Mouse (Mus musculus) neutrophil, adult 5-6 weeks (primary cell): ENCODE results near the gene Napsa. TPM values are rescaled to one million over a fixed set of nuclear protein-coding genes. Genes with fewer than 3 reads are reported as not detected.

ENCODE experiments used
- total RNA-seq: library from RNA; stranded (forward); fragments of 200-1000 nt; gene quantifications from 2 replicates; pipeline ENCODE4 v1.2.3, GENCODE M21; 2017

Napsa gene
- total RNA-seq, 1 experiment from 2014 or later = 117 TPM

Other genes with a start within 250 kb of the Napsa start
- not detected in 2 replicates for gene Syt3, start 188.3 kb upstream of the Napsa start, total RNA-seq
- not detected in 2 replicates for gene 1700008O03Rik, start 186.6 kb upstream of the Napsa start, total RNA-seq
- gene Lrrc4b, start 143.4 kb upstream of the Napsa start, total RNA-seq = not detected in 2 replicates
- gene Aspdh, start 107.0 kb upstream of the Napsa start, total RNA-seq = not detected in 2 replicates
- 19.9 and 24.7 TPM in 2 replicates for gene Josd2, start 104.4 kb upstream of the Napsa start, total RNA-seq
- 29.0 and 37.8 TPM in 2 replicates for gene Emc10, start 75.9 kb upstream of the Napsa start, total RNA-seq
- 7.3 and 7.6 TPM in 2 replicates for gene Fam71e1, start 75.8 kb upstream of the Napsa start, total RNA-seq
- gene Mybpc2, start 47.7 kb upstream of the Napsa start, total RNA-seq = 3.7 and 7.9 TPM in 2 replicates
- gene Spib, start 40.3 kb upstream of the Napsa start, total RNA-seq = 205 and 207 TPM in 2 replicates
- gene Pold1, start 23.5 kb upstream of the Napsa start, total RNA-seq = 53.4 and 61.8 TPM in 2 replicates
- 180 and 184 TPM in 2 replicates for gene Nr1h2, start 18.4 kb upstream of the Napsa start, total RNA-seq
- gene Kcnc3, start 18.3 kb downstream of the Napsa start, total RNA-seq = 0.81 and 1.4 TPM in 2 replicates
- not detected in 2 replicates for gene Myh14, start 98.5 kb downstream of the Napsa start, total RNA-seq
- gene Izumo2, start 136.4 kb downstream of the Napsa start, total RNA-seq = not detected in 2 replicates
- gene Vrk3, start 176.0 kb downstream of the Napsa start, total RNA-seq = 49.1 and 52.8 TPM in 2 replicates
- gene Zfp473, start 178.7 kb downstream of the Napsa start, total RNA-seq = 0.98 and 1.5 TPM in 2 replicates
- gene Nup62, start 243.7 kb downstream of the Napsa start, total RNA-seq = 40.6 and 42.0 TPM in 2 replicates
- 25.3 and 28.3 TPM in 2 replicates for gene Il4i1, start 244.0 kb downstream of the Napsa start, total RNA-seq
- 1.3 and 1.8 TPM in 2 replicates for gene Atf5, start 244.3 kb downstream of the Napsa start, total RNA-seq